Mouse (Mus musculus) lung, embryonic 16.5 days (tissue): ENCODE results near the gene Il1rl2. TPM values are rescaled to one million over a fixed set of nuclear protein-coding genes. Genes with fewer than 3 reads are reported as not detected.
A peak's percentile ranks its signal among the peaks of the same experiment; 100 is the strongest.

Experiments used
- ATAC-seq: fragments of 200-750 bp; cut with Nextera tagmentation; 2 replicates; pipeline ENCODE4 v1.8.0; 2017; ENCODE audit warnings: low read depth, mild to moderate bottlenecking, moderate library complexity
- H3K27ac ChIP-seq: fragments of 300-500 bp; sonication (generic); 2 replicates; pipeline ENCODE4 v1.5.1; 2014; ENCODE audit warnings: mild to moderate bottlenecking, control low read depth, low read length
- H3K27me3 ChIP-seq: fragments of 300-500 bp; sonication (generic); 2 replicates; pipeline ENCODE4 v1.6.1; 2014; ENCODE audit warnings: low read depth, low read length, mixed read lengths; ENCODE audit not compliant: control insufficient read depth, insufficient read depth
- H3K36me3 ChIP-seq: fragments of 300-500 bp; sonication (generic); 2 replicates; pipeline ENCODE4 v1.6.1; 2014; ENCODE audit warnings: low read length; ENCODE audit not compliant: control insufficient read depth, insufficient read depth
- H3K4me1 ChIP-seq: fragments of 300-500 bp; sonication (generic); replicated peaks from 2 replicates; pipeline ENCODE4 v1.6.1; 2014; ENCODE audit warnings: low read length, mixed read lengths; ENCODE audit not compliant: control insufficient read depth, insufficient read depth
- H3K4me2 ChIP-seq: fragments of 300-500 bp; sonication (generic); 2 replicates; pipeline ENCODE4 v1.6.1; 2014; ENCODE audit warnings: low read depth, low read length, control low read depth
- H3K4me3 ChIP-seq: fragments of 300-500 bp; sonication (generic); 2 replicates; pipeline ENCODE4 v1.5.1; 2014; ENCODE audit warnings: mild to moderate bottlenecking, low read length, control low read depth
- H3K9ac ChIP-seq: fragments of 300-500 bp; sonication (generic); 2 replicates; pipeline ENCODE4 v1.6.1; 2014; ENCODE audit warnings: low read length, control low read depth
- H3K9me3 ChIP-seq: fragments of 300-500 bp; sonication (generic); 2 replicates; pipeline ENCODE4 v1.6.1; 2016; ENCODE audit warnings: low read length; ENCODE audit not compliant: control insufficient read depth
- WGBS: fragments of 180-500 bp; shearing (Covaris S2); extraction: QIAGEN DNeasy Blood & Tissue Kit; methylation state at CpG from one replicate; pipeline ENCODE4 v1.1.7; 2014; 5-methylcytosine and 5-hydroxymethylcytosine counted together
- polyA plus RNA-seq: library from polyadenylated mRNA; unstranded; fragments of >200 nt; fragmentation: Nextera tagmentation; extraction: Ambion mirVana; gene quantifications from 2 replicates; pipeline ENCODE4 v1.2.1, GENCODE M21; 2015

Gene Il1rl2
- polyA plus RNA-seq, 1 experiment from 2014 or later: 13.2 TPM

GRCm38 (mm10) chr1:40358771-40359181 is 34.4 kb downstream of the Il1rl2 start:
- no peak overlapping the region for H3K4me2 ChIP-seq
- peak overlapping the region; percentile 64; the same call in 1 of the 2 replicates for H3K27ac ChIP-seq
- 40% methylated on average over 4 of the region's 4 CpGs for WGBS
- H3K4me1 ChIP-seq: peaks cover 26% of the 10 kb centered on the region
- no peaks in the 10 kb centered on the region for H3K9me3 ChIP-seq
- H3K4me3 ChIP-seq: no peak overlapping the region
- peak; percentile 50 for ATAC-seq
- H3K27me3 ChIP-seq: no peaks in the 10 kb centered on the region
- no peaks in the 10 kb centered on the region for H3K36me3 ChIP-seq
- H3K9ac ChIP-seq: no peak overlapping the region

GRCm38 (mm10) chr1:40359731-40360130 is 35.3 kb downstream of the Il1rl2 start:
- Histone ChIP-seq H3K27me3 (no peaks in the 10 kb centered on the region), H3K36me3 (no peaks in the 10 kb centered on the region), H3K4me2 (no peak overlapping the region), H3K9ac (no peak overlapping the region), H3K9me3 (no peaks in the 10 kb centered on the region), H3K4me1 (peaks cover 26% of the 10 kb centered on the region), H3K4me3 (no peak overlapping the region), H3K27ac (no peak overlapping the region)
- no peak for ATAC-seq
- 41% methylated on average over 2 of the region's 2 CpGs for WGBS

GRCm38 (mm10) chr1:40360969-40361368 is 36.6 kb downstream of the Il1rl2 start:
- H3K36me3 ChIP-seq: no peaks in the 10 kb centered on the region
- WGBS: 61% methylated on average over 7 of the region's 7 CpGs
- H3K4me1 ChIP-seq: peaks cover 21% of the 10 kb centered on the region
- no peak for ATAC-seq
- H3K4me3 ChIP-seq: no peak overlapping the region
- H3K27me3 ChIP-seq: no peaks in the 10 kb centered on the region
- no peak overlapping the region for H3K9ac ChIP-seq
- no peaks in the 10 kb centered on the region for H3K9me3 ChIP-seq
- H3K27ac ChIP-seq: no peak overlapping the region
- H3K4me2 ChIP-seq: no peak overlapping the region

- no peak overlapping the region for H3K9ac ChIP-seq
- no peak overlapping the region for H3K27ac ChIP-seq
- 48% methylated on average over 1 of the region's 1 CpGs for WGBS
- peaks cover 15% of the 10 kb centered on the region for H3K4me1 ChIP-seq
- no peak overlapping the region for H3K4me3 ChIP-seq
- no peak overlapping the region for H3K4me2 ChIP-seq
- no peaks in the 10 kb centered on the region for H3K9me3 ChIP-seq
- H3K27me3 ChIP-seq: no peaks in the 10 kb centered on the region
- no peaks in the 10 kb centered on the region for H3K36me3 ChIP-seq
- ATAC-seq: no peak
Observed at GRCm38 (mm10) chr1:40361596-40361995, 37.2 kb downstream of the Il1rl2 start.

GRCm38 (mm10) chr1:40362784-40363183 is 38.4 kb downstream of the Il1rl2 start:
- H3K9me3 ChIP-seq: no peaks in the 10 kb centered on the region
- ATAC-seq: no peak
- no peaks in the 10 kb centered on the region for H3K36me3 ChIP-seq
- H3K4me1 ChIP-seq: peaks cover 10% of the 10 kb centered on the region
- H3K27me3 ChIP-seq: no peaks in the 10 kb centered on the region
- H3K27ac ChIP-seq: no peak overlapping the region
- H3K4me2 ChIP-seq: no peak overlapping the region
- no peak overlapping the region for H3K4me3 ChIP-seq
- no peak overlapping the region for H3K9ac ChIP-seq
- WGBS: 63% methylated on average over 11 of the region's 11 CpGs

- no peak for ATAC-seq
- 66% methylated on average over 3 of the region's 3 CpGs for WGBS
- no peak overlapping the region for H3K4me2 ChIP-seq
- no peaks in the 10 kb centered on the region for H3K9me3 ChIP-seq
- H3K27ac ChIP-seq: no peak overlapping the region
- H3K36me3 ChIP-seq: no peaks in the 10 kb centered on the region
- peaks cover 10% of the 10 kb centered on the region for H3K4me1 ChIP-seq
- H3K27me3 ChIP-seq: no peaks in the 10 kb centered on the region
- H3K9ac ChIP-seq: no peak overlapping the region
- no peak overlapping the region for H3K4me3 ChIP-seq
Observed at GRCm38 (mm10) chr1:40372951-40373350, 48.5 kb downstream of the Il1rl2 start.

GRCm38 (mm10) chr1:40375148-40375547 is 50.7 kb downstream of the Il1rl2 start:
- no peak overlapping the region for H3K27ac ChIP-seq
- ATAC-seq: peak; percentile 64; the same call in 1 of the 2 replicates
- no peaks in the 10 kb centered on the region for H3K9me3 ChIP-seq
- 34% methylated on average over 4 of the region's 4 CpGs for WGBS
- no peak overlapping the region for H3K4me2 ChIP-seq
- no peaks in the 10 kb centered on the region for H3K36me3 ChIP-seq
- H3K9ac ChIP-seq: no peak overlapping the region
- H3K4me3 ChIP-seq: no peak overlapping the region
- peaks cover 10% of the 10 kb centered on the region for H3K4me1 ChIP-seq
- no peaks in the 10 kb centered on the region for H3K27me3 ChIP-seq

- Histone ChIP-seq H3K27ac (no peak overlapping the region), H3K4me1 (peaks cover 10% of the 10 kb centered on the region), H3K4me3 (no peak overlapping the region), H3K4me2 (no peak overlapping the region), H3K9ac (no peak overlapping the region), H3K9me3 (no peaks in the 10 kb centered on the region), H3K36me3 (no peaks in the 10 kb centered on the region), H3K27me3 (no peaks in the 10 kb centered on the region)
- WGBS: 47% methylated on average over 7 of the region's 7 CpGs
- no peak for ATAC-seq
Observed at GRCm38 (mm10) chr1:40376745-40377144, 52.3 kb downstream of the Il1rl2 start.

- Histone ChIP-seq H3K4me3 (no peak overlapping the region), H3K9ac (no peak overlapping the region), H3K36me3 (no peaks in the 10 kb centered on the region), H3K4me2 (no peak overlapping the region), H3K9me3 (no peaks in the 10 kb centered on the region), H3K4me1 (peaks cover 10% of the 10 kb centered on the region), H3K27me3 (no peaks in the 10 kb centered on the region), H3K27ac (no peak overlapping the region)
- WGBS: 13% methylated on average over 8 of the region's 8 CpGs
- no peak for ATAC-seq
Observed at GRCm38 (mm10) chr1:40378794-40379193, 54.4 kb downstream of the Il1rl2 start.

- no peak overlapping the region for H3K4me3 ChIP-seq
- H3K27me3 ChIP-seq: no peaks in the 10 kb centered on the region
- 0 out of 2 replicates have a peak, but pooled peaks have one; percentile 12 for ATAC-seq
- no peaks in the 10 kb centered on the region for H3K9me3 ChIP-seq
- H3K4me1 ChIP-seq: peaks cover 7% of the 10 kb centered on the region
- WGBS: 48% methylated on average over 6 of the region's 6 CpGs
- H3K36me3 ChIP-seq: no peaks in the 10 kb centered on the region
- H3K9ac ChIP-seq: no peak overlapping the region
- no peak overlapping the region for H3K27ac ChIP-seq
- no peak overlapping the region for H3K4me2 ChIP-seq
Observed at GRCm38 (mm10) chr1:40380111-40380510, 55.7 kb downstream of the Il1rl2 start.
